Mouse (Mus musculus): ENCODE results near the gene Clgn.

DNA sequence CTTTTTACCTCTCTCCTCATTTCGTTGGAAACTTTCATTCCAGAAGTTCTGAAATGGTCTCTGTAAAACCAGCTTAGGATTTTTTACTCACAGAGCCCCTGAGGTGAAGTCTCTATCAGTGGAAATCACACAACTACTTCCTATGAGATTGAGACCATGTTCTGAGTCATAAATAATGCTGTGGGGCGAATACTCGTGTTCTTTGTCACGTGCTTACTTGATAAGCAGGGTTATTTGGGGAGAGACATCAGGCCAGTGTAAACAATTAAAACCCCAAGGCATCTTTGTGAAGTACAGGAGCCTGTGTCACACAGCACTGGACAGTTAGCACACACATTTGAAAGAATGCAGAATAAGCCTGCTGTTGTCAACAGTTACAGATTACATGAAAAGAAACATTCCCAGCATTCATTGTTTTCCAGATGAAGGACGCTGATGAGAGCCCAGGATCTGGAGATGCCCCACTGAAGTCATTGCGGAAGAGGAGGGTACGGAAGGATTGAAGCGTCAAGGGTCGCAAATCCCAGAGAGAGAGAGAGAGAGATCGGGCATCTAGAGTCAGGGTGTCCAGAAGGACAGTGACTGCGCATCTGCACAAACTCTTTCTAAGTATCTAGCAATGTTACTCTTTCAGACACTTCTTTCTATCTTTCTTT is 36.6 kb downstream of the Clgn start:
- TF ChIP-seq POLR2A (IDR thresholded peaks at IDR 0.05; ENCODE audit: low read depth, low read length), result no peak
- no peak for TF ChIP-seq CTCF (IDR thresholded peaks at IDR 0.05; ENCODE audit: extremely low read depth, insufficient read depth, insufficient read length, insufficient replicate concordance)

Measured in spleen, adult 2 months (tissue).